Mouse (Mus musculus): ENCODE measurements around the gene Olfr1326-ps1.

Gene Olfr1326-ps1
- long read RNA-seq, experiment 1: 0 reads
- long read RNA-seq, experiment 2: 0 reads

DNA sequence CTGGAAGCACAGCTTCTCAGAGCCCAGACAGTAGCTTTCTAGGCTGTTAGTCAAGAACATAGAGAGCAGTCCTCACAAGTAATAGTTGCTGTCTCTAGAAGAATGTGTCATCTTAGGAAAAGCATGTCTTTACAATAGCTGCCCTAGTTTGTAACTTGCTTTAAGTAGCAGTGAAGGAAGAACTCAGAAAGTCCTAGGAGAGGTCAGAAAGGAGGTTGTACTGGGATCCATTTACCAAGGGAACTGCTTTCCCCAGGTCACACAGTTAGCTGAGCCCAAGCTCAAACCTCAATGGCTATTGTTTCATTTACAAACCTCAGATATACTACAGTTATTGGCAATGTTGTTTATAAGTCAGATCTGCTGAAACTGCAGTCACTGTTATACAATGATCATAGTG is at the start of gene Olfr1326-ps1:
Gene Olfr1326-ps1, minus strand, starts transcription at position 101 of the 400 bp plus-strand sequence.
- intact Hi-C loops (cut with DNase I): no loop called here

- intact Hi-C loops (cut with DNase I): no loop called here
Measured at GRCm38 (mm10) chrX:74592379-74592778, 17.7 kb upstream of the Olfr1326-ps1 start, which contains the start of gene Olfr1325. Gene Olfr1325 (plus strand): TSS chrX:74592679.

Measured in adrenal gland (tissue).